Mouse (Mus musculus) hindbrain, embryonic 12.5 days (tissue): Measurements from ENCODE around the gene Gm17349. TPM values are rescaled to one million over a fixed set of nuclear protein-coding genes. Genes with fewer than 3 reads are reported as not detected.
"Not testable (repeated sequence)": the region's sequence is repeated elsewhere in the genome, so short reads cannot be mapped to it uniquely, and the experiment has no call there.

ENCODE experiments used
- ATAC-seq: fragments of 200-750 bp; cut with Nextera tagmentation; 2 replicates; pipeline ENCODE4 v1.8.0; 2017; ENCODE audit warnings: moderate TSS enrichment; ENCODE audit not compliant: low FRiP score
- H3K27ac ChIP-seq: fragments of 300-500 bp; sonication (generic); 2 replicates; pipeline ENCODE4 v1.5.1; 2016; ENCODE audit warnings: mild to moderate bottlenecking
- H3K27me3 ChIP-seq: fragments of 300-500 bp; sonication (generic); 2 replicates; pipeline ENCODE4 v1.6.1; 2016; ENCODE audit warnings: mild to moderate bottlenecking
- H3K36me3 ChIP-seq: fragments of 300-500 bp; sonication (generic); 2 replicates; pipeline ENCODE4 v1.6.1; 2016; ENCODE audit warnings: mild to moderate bottlenecking
- H3K4me1 ChIP-seq: fragments of 300-500 bp; sonication (generic); 2 replicates; pipeline ENCODE4 v1.6.1; 2016
- H3K4me2 ChIP-seq: fragments of 300-500 bp; sonication (generic); replicated peaks from 2 replicates; pipeline ENCODE4 v1.6.1; 2016; ENCODE audit warnings: mild to moderate bottlenecking
- H3K4me3 ChIP-seq: fragments of 300-500 bp; sonication (generic); 2 replicates; pipeline ENCODE4 v1.5.1; 2016; ENCODE audit warnings: mild to moderate bottlenecking
- H3K9ac ChIP-seq: fragments of 300-500 bp; sonication (generic); 2 replicates; pipeline ENCODE4 v1.6.1; 2016; ENCODE audit warnings: mild to moderate bottlenecking, moderate library complexity
- H3K9me3 ChIP-seq: fragments of 300-500 bp; sonication (generic); replicated peaks from 2 replicates; pipeline ENCODE4 v1.6.1; 2016; ENCODE audit warnings: mild to moderate bottlenecking
- WGBS: fragments of 180-500 bp; shearing (Covaris S2); methylation state at CpG from one replicate; pipeline ENCODE4 v1.1.7; 2016; 5-methylcytosine and 5-hydroxymethylcytosine counted together
- polyA plus RNA-seq: library from polyadenylated mRNA; unstranded; fragments of >200 nt; fragmentation: Nextera tagmentation; extraction: Ambion mirVana; gene quantifications from 2 replicates; pipeline ENCODE4 v1.2.1, GENCODE M21; 2016

The Gm17349 gene
- polyA plus RNA-seq, 1 experiment from 2014 or later: not detected

- Histone ChIP-seq H3K36me3 (peaks cover 54% of the 10 kb centered on the region), H3K4me3 (peak overlapping the region; percentile 85), H3K9ac (peak overlapping the region; percentile 95), H3K4me1 (peaks cover 29% of the 10 kb centered on the region), H3K4me2 (peak overlapping the region; percentile 89), H3K27ac (peak overlapping the region; percentile 99), H3K9me3 (no peaks in the 10 kb centered on the region), H3K27me3 (no peaks in the 10 kb centered on the region)
- WGBS: 57% methylated on average over 5 of the region's 5 CpGs
- ATAC-seq: no peak
These were observed 1.6 kb downstream of the Gm17349 start for GRCm38 (mm10) chr15:99703676-99704040.

GRCm38 (mm10) chr15:99703104-99703503, 2.2 kb downstream of the Gm17349 start:
- H3K4me3 ChIP-seq: peak overlapping the region; percentile 85
- peaks cover 52% of the 10 kb centered on the region for H3K36me3 ChIP-seq
- H3K27me3 ChIP-seq: no peaks in the 10 kb centered on the region
- peak overlapping the region; percentile 99 for H3K27ac ChIP-seq
- 0 out of 2 replicates have a peak, but pooled peaks have one; percentile 8 for ATAC-seq
- 60% methylated on average over 9 of the region's 9 CpGs for WGBS
- H3K4me1 ChIP-seq: peaks cover 29% of the 10 kb centered on the region
- peak overlapping the region; percentile 89 for H3K4me2 ChIP-seq
- H3K9me3 ChIP-seq: no peaks in the 10 kb centered on the region
- peak overlapping the region; percentile 95 for H3K9ac ChIP-seq

- H3K4me3 ChIP-seq: peak within 1 kb of the TSS; percentile 85
- peak; percentile 95 for ATAC-seq
- H3K4me2 ChIP-seq: peak within 1 kb of the TSS; percentile 89
- peak within 1 kb of the TSS; percentile 99 for H3K27ac ChIP-seq
- H3K9ac ChIP-seq: peak within 1 kb of the TSS; percentile 95
- peaks cover 50% of the 10 kb centered on the region for H3K36me3 ChIP-seq
- H3K9me3 ChIP-seq: no peaks in the 10 kb centered on the region
- WGBS: under 1% methylated on average over 67 of the region's 71 CpGs
- no peaks in the 10 kb centered on the region for H3K27me3 ChIP-seq
- H3K4me1 ChIP-seq: peaks cover 29% of the 10 kb centered on the region
These were observed 3.0 kb downstream of the Gm17349 start, which contains the start of gene Smarcd1 for GRCm38 (mm10) chr15:99701999-99702900. TSS of gene Smarcd1 (plus strand) at chr15:99702129.

GRCm38 (mm10) chr15:99701640-99701998, 3.7 kb downstream of the Gm17349 start:
- Histone ChIP-seq H3K4me2 (peak overlapping the region; percentile 89), H3K9ac (0 out of 2 replicates have a peak overlapping the region, but pooled peaks have one; percentile 95), H3K27ac (peak overlapping the region; percentile 44), H3K4me3 (peak overlapping the region; percentile 85), H3K36me3 (peaks cover 49% of the 10 kb centered on the region), H3K4me1 (peaks cover 29% of the 10 kb centered on the region)
- WGBS: 49% methylated on average over 16 of the region's 16 CpGs
- not testable (repeated sequence) for H3K9me3 ChIP-seq, H3K27me3 ChIP-seq, ATAC-seq

- no peak overlapping the region for H3K27ac ChIP-seq
- peaks cover 7% of the 10 kb centered on the region; the same call in 1 of the 2 replicates for H3K27me3 ChIP-seq
- WGBS: 88% methylated on average over 18 of the region's 18 CpGs
- H3K4me3 ChIP-seq: no peak overlapping the region
- no peak overlapping the region for H3K4me2 ChIP-seq
- no peaks in the 10 kb centered on the region for H3K9me3 ChIP-seq
- peaks cover 52% of the 10 kb centered on the region for H3K36me3 ChIP-seq
- no peak for ATAC-seq
- peaks cover 29% of the 10 kb centered on the region for H3K4me1 ChIP-seq
- H3K9ac ChIP-seq: peak overlapping the region; percentile 1; the same call in 1 of the 2 replicates
These were observed 4.8 kb downstream of the Gm17349 start for GRCm38 (mm10) chr15:99700219-99701106.

- no peak overlapping the region for H3K4me2 ChIP-seq
- H3K36me3 ChIP-seq: peaks cover 54% of the 10 kb centered on the region
- H3K4me1 ChIP-seq: peaks cover 26% of the 10 kb centered on the region
- peaks cover 7% of the 10 kb centered on the region; the same call in 1 of the 2 replicates for H3K27me3 ChIP-seq
- 87% methylated on average over 10 of the region's 10 CpGs for WGBS
- H3K27ac ChIP-seq: no peak overlapping the region
- no peak for ATAC-seq
- no peaks in the 10 kb centered on the region for H3K9me3 ChIP-seq
- H3K9ac ChIP-seq: peak overlapping the region; percentile 1; the same call in 1 of the 2 replicates
- no peak overlapping the region for H3K4me3 ChIP-seq
These were observed 5.6 kb downstream of the Gm17349 start for GRCm38 (mm10) chr15:99699715-99700114.

GRCm38 (mm10) chr15:99698533-99699085, 6.7 kb downstream of the Gm17349 start:
- Histone ChIP-seq H3K9me3 (no peaks in the 10 kb centered on the region), H3K36me3 (peaks cover 45% of the 10 kb centered on the region), H3K4me3 (no peak overlapping the region), H3K4me2 (no peak overlapping the region), H3K9ac (peak overlapping the region; percentile 35; the same call in 1 of the 2 replicates), H3K27me3 (peaks cover 7% of the 10 kb centered on the region; the same call in 1 of the 2 replicates), H3K4me1 (peaks cover 19% of the 10 kb centered on the region), H3K27ac (no peak overlapping the region)
- WGBS: 38% methylated on average over 20 of the region's 20 CpGs
- ATAC-seq: no peak

- Histone ChIP-seq H3K4me3 (no peak overlapping the region), H3K4me2 (no peak overlapping the region), H3K9me3 (no peaks in the 10 kb centered on the region), H3K36me3 (peaks cover 45% of the 10 kb centered on the region), H3K4me1 (peaks cover 11% of the 10 kb centered on the region), H3K9ac (no peak overlapping the region), H3K27me3 (peaks cover 7% of the 10 kb centered on the region; the same call in 1 of the 2 replicates), H3K27ac (no peak overlapping the region)
- ATAC-seq: no peak
- 33% methylated on average over 2 of the region's 2 CpGs for WGBS
These were observed 8.0 kb downstream of the Gm17349 start for GRCm38 (mm10) chr15:99697309-99697708.

GRCm38 (mm10) chr15:99691976-99692375, 13.3 kb downstream of the Gm17349 start:
- ATAC-seq: peak; percentile 62
- 47% methylated on average over 9 of the region's 9 CpGs for WGBS
- peak overlapping the region; percentile 22 for H3K4me2 ChIP-seq

GRCm38 (mm10) chr15:99690924-99691323, 14.4 kb downstream of the Gm17349 start:
- Histone ChIP-seq H3K9ac (no peak overlapping the region), H3K27ac (peak overlapping the region; percentile 17; the same call in 1 of the 2 replicates), H3K9me3 (no peaks in the 10 kb centered on the region), H3K4me2 (no peak overlapping the region), H3K36me3 (peaks cover 8% of the 10 kb centered on the region), H3K27me3 (no peaks in the 10 kb centered on the region), H3K4me1 (peaks cover 31% of the 10 kb centered on the region), H3K4me3 (no peak overlapping the region)
- 0 out of 2 replicates have a peak, but pooled peaks have one; percentile 11 for ATAC-seq
- 24% methylated on average over 4 of the region's 4 CpGs for WGBS

More at GRCm38 (mm10) chr15:99691976-99692375, 13.3 kb downstream of the Gm17349 start:
- no peak overlapping the region for H3K4me3 ChIP-seq
- peaks cover 31% of the 10 kb centered on the region for H3K4me1 ChIP-seq
- no peaks in the 10 kb centered on the region for H3K9me3 ChIP-seq
- H3K36me3 ChIP-seq: peaks cover 17% of the 10 kb centered on the region
- H3K9ac ChIP-seq: peak overlapping the region; percentile 43
- peak overlapping the region; percentile 62 for H3K27ac ChIP-seq
- peaks cover 7% of the 10 kb centered on the region; the same call in 1 of the 2 replicates for H3K27me3 ChIP-seq

- Histone ChIP-seq H3K4me2 (no peak overlapping the region), H3K9me3 (no peaks in the 10 kb centered on the region), H3K4me3 (no peak overlapping the region), H3K27ac (0 out of 2 replicates have a peak overlapping the region, but pooled peaks have one; percentile 30), H3K9ac (no peak overlapping the region), H3K27me3 (no peaks in the 10 kb centered on the region), H3K4me1 (peaks cover 27% of the 10 kb centered on the region), H3K36me3 (peaks cover 6% of the 10 kb centered on the region; the same call in 1 of the 2 replicates)
- 2% methylated on average over 4 of the region's 4 CpGs for WGBS
- ATAC-seq: peak; percentile 38
These were observed 16.6 kb downstream of the Gm17349 start for GRCm38 (mm10) chr15:99688712-99689111.
